24 mouse cellular contexts compared by ENCODE assay signal in the genomic region with DNA sequence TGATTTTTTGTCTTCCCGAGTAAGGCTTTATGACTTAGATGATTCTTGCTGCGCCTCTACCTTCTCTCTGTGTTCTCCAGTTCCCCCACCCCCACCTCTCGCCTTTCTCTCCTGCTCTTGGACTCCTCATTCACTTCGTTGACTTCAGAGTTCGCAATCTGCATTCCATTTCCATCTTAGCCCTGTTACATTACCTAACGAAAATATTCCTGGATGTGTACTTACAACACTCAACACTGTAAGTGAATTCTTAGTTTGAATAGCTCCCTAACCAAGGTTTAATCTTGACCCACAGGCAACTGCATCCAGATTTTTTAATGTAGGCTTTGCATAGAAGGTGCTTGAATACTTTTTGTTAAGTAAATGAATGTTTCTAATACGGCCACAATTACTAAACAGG.
DNase-seq lines count a peak whose midpoint lies in the region; ATAC-seq and TF ChIP-seq lines count a peak whose summit lies in the region.
"Had no signal": no experiment of that assay in that cellular context is flagged by ENCODE, and none has a peak within 500 bp of the region (broad histone marks: within the 10 kb centered on the region; RNA-seq: fewer than 3 reads in every experiment).

No protein-coding gene starts in this region.

- H3K4me3 ChIP-seq in gastrocnemius, adult 2 months, result no peak overlapping the region
- no peak overlapping the region for H3K4me3 ChIP-seq in lung, embryonic 14.5 days (ENCODE audit: low read depth, low read length)
- H3K4me3 ChIP-seq: embryonic facial prominence, embryonic 10.5 days; embryonic facial prominence, embryonic 12.5 days; forebrain, embryonic 13.5 days; forebrain, embryonic 15.5 days had no signal

- H3K27ac ChIP-seq in gastrocnemius, adult 2 months, result peak overlapping the region; percentile 48; the same call in 1 of the 2 replicates
- H3K27ac ChIP-seq in lung, embryonic 14.5 days (ENCODE audit: low read depth), result 0 out of 2 replicates have a peak overlapping the region, but pooled peaks have one; percentile 9
- H3K27ac ChIP-seq: embryonic facial prominence, embryonic 10.5 days; embryonic facial prominence, embryonic 12.5 days; forebrain, embryonic 13.5 days; forebrain, embryonic 15.5 days had no signal

- H3K9ac ChIP-seq in lung, embryonic 14.5 days, result no peak overlapping the region
- H3K9ac ChIP-seq: embryonic facial prominence, embryonic 12.5 days; forebrain, embryonic 13.5 days; forebrain, embryonic 15.5 days had no signal

- intact Hi-C loops in gastrocnemius, adult 2 months (cut with DNase I), result loop anchor here (5.0 kb wide), 1 partner anchor 34 kb away; no protein-coding TSS in a partner anchor

- TF ChIP-seq CTCF in gastrocnemius, adult 2 months (IDR thresholded peaks at IDR 0.05), result no peak
- TF ChIP-seq CTCF in lung, embryonic 14.5 days (IDR thresholded peaks at IDR 0.05; ENCODE audit: low read depth), result no peak

- no peak for ATAC-seq in lung, embryonic 14.5 days (ENCODE audit: insufficient read depth)
- ATAC-seq: activated CD4-positive, CD25-positive, alpha-beta regulatory T cell, adult 4 months; CD4-positive, CD25-positive, alpha-beta regulatory T cell, adult 4 months; forebrain, embryonic 13.5 days; forebrain, embryonic 15.5 days; Patski had no signal

- DNase-seq in gastrocnemius, adult 2 months, result no peak
- no peak for DNase-seq in gastrocnemius, adult 18-20 months (ENCODE audit: low spot score)
- DNase-seq in lung, embryonic 14.5 days, result no peak
- no peak for DNase-seq in lung, postnatal 10 days
- DNase-seq in lung, postnatal 25 days (ENCODE audit: low spot score), result peak; percentile 13
- DNase-seq in lung, postnatal 36 days, result no peak
- DNase-seq: adrenal gland, adult 8-10 months; adrenal gland, postnatal 14 days; adrenal gland, postnatal 36 days; B cell, adult 2 months; cerebellum, adult 11-12 months; cerebellum, adult 2 months; cerebellum, adult 9-10 months; cerebellum, postnatal 10 days; cerebellum, postnatal 25 days had no signal

- 60% methylated on average over 7 of the region's 7 CpGs for WGBS in lung, embryonic 14.5 days

- no peaks in the 10 kb centered on the region for H3K36me3 ChIP-seq in lung, embryonic 14.5 days (ENCODE audit: insufficient read depth)
- H3K36me3 ChIP-seq: embryonic facial prominence, embryonic 10.5 days; embryonic facial prominence, embryonic 12.5 days; forebrain, embryonic 15.5 days; G1E had no signal

- H3K27me3 ChIP-seq in lung, embryonic 14.5 days (ENCODE audit: insufficient read depth, low read length), result no peaks in the 10 kb centered on the region
- H3K27me3 ChIP-seq: CH12.LX; embryonic facial prominence, embryonic 12.5 days; forebrain, embryonic 13.5 days; forebrain, embryonic 15.5 days; Patski had no signal

- peaks cover 17% of the 10 kb centered on the region for H3K4me1 ChIP-seq in lung, embryonic 14.5 days (ENCODE audit: insufficient read depth)
- H3K4me1 ChIP-seq: forebrain, embryonic 13.5 days; forebrain, embryonic 15.5 days had no signal

- H3K4me2 ChIP-seq in lung, embryonic 14.5 days, result no peak overlapping the region
- H3K4me2 ChIP-seq: embryonic facial prominence, embryonic 12.5 days; forebrain, embryonic 13.5 days; forebrain, embryonic 15.5 days had no signal

- no peaks in the 10 kb centered on the region for H3K9me3 ChIP-seq in lung, embryonic 14.5 days (ENCODE audit: low read depth, low read length)
- H3K9me3 ChIP-seq: embryonic facial prominence, embryonic 10.5 days; embryonic facial prominence, embryonic 12.5 days; forebrain, embryonic 13.5 days; forebrain, embryonic 15.5 days; G1E had no signal
